Mouse (Mus musculus) forebrain, embryonic 14.5 days (tissue): ENCODE data around the gene Nrp2. TPM values are rescaled to one million over a fixed set of nuclear protein-coding genes. Genes with fewer than 3 reads are reported as not detected.

Experiments used
- ATAC-seq: fragments of 200-750 bp; cut with Nextera tagmentation; 2 replicates; pipeline ENCODE4 v1.8.0; 2017; ENCODE audit warnings: mild to moderate bottlenecking, moderate library complexity
- DNase-seq: peaks from one replicate; pipeline ENCODE4 v3.0.0-alpha.2; 2015; ENCODE audit warnings: low spot score
- H3K27ac ChIP-seq: fragments of 300-500 bp; sonication (generic); 2 replicates; pipeline ENCODE4 v1.5.1; 2014; ENCODE audit warnings: low read depth, mild to moderate bottlenecking, control low read depth, low read length, moderate library complexity
- H3K27me3 ChIP-seq: fragments of 300-500 bp; sonication (generic); replicated peaks from 2 replicates; pipeline ENCODE4 v1.6.1; 2014; ENCODE audit warnings: low read length, control low read depth, mixed read lengths; ENCODE audit not compliant: control insufficient read depth, insufficient read depth
- H3K36me3 ChIP-seq: fragments of 300-500 bp; sonication (generic); 2 replicates; pipeline ENCODE4 v1.6.1; 2014; ENCODE audit warnings: low read length, control low read depth; ENCODE audit not compliant: control insufficient read depth, insufficient read depth
- H3K4me1 ChIP-seq: fragments of 300-500 bp; sonication (generic); 2 replicates; pipeline ENCODE4 v1.6.1; 2014; ENCODE audit warnings: antibody characterized with exemption, low read length, control low read depth; ENCODE audit not compliant: control insufficient read depth, insufficient read depth
- H3K4me2 ChIP-seq: fragments of 300-500 bp; sonication (generic); 2 replicates; pipeline ENCODE4 v1.6.1; 2014; ENCODE audit warnings: mild to moderate bottlenecking, control low read depth, low read length
- H3K4me3 ChIP-seq: fragments of 300-500 bp; sonication (generic); 2 replicates; pipeline ENCODE4 v1.5.1; 2014; ENCODE audit warnings: low read depth, low read length, control low read depth
- H3K9ac ChIP-seq: fragments of 300-500 bp; sonication (generic); 2 replicates; pipeline ENCODE4 v1.6.1; 2014; ENCODE audit warnings: mild to moderate bottlenecking, low read length, control low read depth, moderate library complexity
- H3K9me3 ChIP-seq: fragments of 300-500 bp; sonication (generic); replicated peaks from 2 replicates; pipeline ENCODE4 v1.6.1; 2016; ENCODE audit warnings: low read length, control low read depth, mixed read lengths; ENCODE audit not compliant: control insufficient read depth
- WGBS: fragments of 180-500 bp; shearing (Covaris S2); extraction: QIAGEN DNeasy Blood & Tissue Kit; methylation state at CpG from one replicate; pipeline ENCODE4 v1.1.7; 2014; 5-methylcytosine and 5-hydroxymethylcytosine counted together
- polyA plus RNA-seq: library from polyadenylated mRNA; unstranded; fragments of >200 nt; fragmentation: Nextera tagmentation; extraction: Ambion mirVana; gene quantifications from 2 replicates; pipeline ENCODE4 v1.2.1, GENCODE M21; 2014

The Nrp2 gene
- polyA plus RNA-seq, 1 experiment from 2014 or later: 16.3 TPM

DNA sequence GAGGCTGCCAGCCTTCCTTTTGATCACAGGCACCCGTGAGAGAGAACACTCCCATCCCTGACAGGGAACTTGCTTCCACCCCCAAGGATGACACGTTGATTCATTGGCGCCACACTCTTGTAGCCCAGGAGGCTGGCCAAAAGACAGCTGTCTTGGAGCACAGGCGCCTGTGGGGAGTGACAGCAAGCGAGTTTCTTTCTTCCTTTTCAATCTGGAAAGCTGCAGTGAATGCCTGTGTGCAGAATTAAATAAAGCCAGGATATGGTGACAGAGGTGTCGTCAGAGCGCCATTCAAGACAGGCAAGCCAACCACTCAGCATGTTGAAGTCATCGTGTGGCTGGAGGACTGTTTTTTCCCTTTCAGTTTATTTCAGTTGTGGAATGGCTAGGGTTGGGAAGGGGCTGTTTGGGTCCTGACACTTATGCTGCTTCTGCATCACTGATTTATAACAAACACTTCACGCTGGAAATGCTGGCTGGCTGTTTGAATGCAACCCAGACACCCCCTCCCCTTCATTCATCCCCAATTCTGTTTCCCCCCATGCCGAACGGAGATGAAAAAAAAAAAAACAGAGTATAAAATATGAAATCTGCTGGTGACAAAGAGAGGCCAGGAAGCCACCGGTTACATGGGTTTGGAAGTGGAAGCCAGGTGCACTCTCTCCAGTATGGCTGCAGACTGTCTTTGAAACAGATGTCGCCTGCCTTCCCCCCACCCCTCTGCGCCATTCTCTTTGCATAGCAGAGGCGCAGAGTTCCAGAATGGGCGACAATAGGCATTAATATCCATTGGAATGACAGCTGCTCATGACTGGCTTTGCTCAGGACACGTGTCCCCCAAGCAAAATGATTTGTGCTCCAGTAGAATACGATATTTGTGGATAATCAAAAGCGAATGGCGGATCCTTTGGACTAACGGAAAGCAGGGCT is 20.4 kb upstream of the Nrp2 start:
- Histone ChIP-seq H3K4me1 (peaks cover 17% of the 10 kb centered on the region), H3K27ac (peak overlapping the region; percentile 40), H3K36me3 (no peaks in the 10 kb centered on the region), H3K4me2 (peak overlapping the region; percentile 42), H3K9ac (no peak overlapping the region), H3K27me3 (no peaks in the 10 kb centered on the region), H3K9me3 (no peaks in the 10 kb centered on the region), H3K4me3 (no peak overlapping the region)
- DNase-seq (peak; percentile 75), ATAC-seq (peak; percentile 84)
- 27% methylated on average over 21 of the region's 21 CpGs for WGBS

GRCm38 (mm10) chr1:62683498-62683897 is 19.6 kb upstream of the Nrp2 start:
- no peak overlapping the region for H3K27ac ChIP-seq
- DNase-seq: no peak

DNA sequence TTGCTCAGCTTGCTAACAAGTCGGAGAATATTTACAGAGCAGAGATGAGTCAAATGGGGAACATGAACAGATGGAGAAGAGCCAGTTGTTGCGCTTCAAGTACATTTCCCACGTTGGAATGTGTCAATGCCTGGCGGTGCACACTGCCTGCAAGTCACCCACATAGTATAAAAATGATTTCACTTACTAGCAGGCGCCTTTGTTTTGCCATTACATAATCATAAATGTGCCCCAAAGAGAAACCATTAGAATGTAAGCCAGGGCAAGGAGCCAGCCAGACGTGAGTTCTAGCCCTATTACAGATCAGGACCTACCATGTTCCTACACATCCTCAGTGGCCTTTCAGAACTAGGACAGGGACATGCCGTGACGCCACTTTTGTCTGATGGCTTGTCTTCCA is 15.6 kb upstream of the Nrp2 start:
- H3K4me3 ChIP-seq: no peak overlapping the region
- H3K27ac ChIP-seq: no peak overlapping the region
- ATAC-seq: no peak
- no peak overlapping the region for H3K9ac ChIP-seq
- no peak overlapping the region for H3K4me2 ChIP-seq
- peaks cover 10% of the 10 kb centered on the region for H3K4me1 ChIP-seq
- 85% methylated on average over 8 of the region's 8 CpGs for WGBS
- DNase-seq: no peak
- no peaks in the 10 kb centered on the region for H3K9me3 ChIP-seq
- H3K27me3 ChIP-seq: no peaks in the 10 kb centered on the region
- H3K36me3 ChIP-seq: no peaks in the 10 kb centered on the region

More at GRCm38 (mm10) chr1:62683498-62683897, 19.6 kb upstream of the Nrp2 start:
- WGBS: 64% methylated on average over 2 of the region's 2 CpGs
- Histone ChIP-seq H3K4me2 (no peak overlapping the region), H3K27me3 (no peaks in the 10 kb centered on the region), H3K4me3 (no peak overlapping the region), H3K36me3 (no peaks in the 10 kb centered on the region), H3K9me3 (no peaks in the 10 kb centered on the region), H3K9ac (no peak overlapping the region), H3K4me1 (peaks cover 17% of the 10 kb centered on the region)
- no peak for ATAC-seq

DNA sequence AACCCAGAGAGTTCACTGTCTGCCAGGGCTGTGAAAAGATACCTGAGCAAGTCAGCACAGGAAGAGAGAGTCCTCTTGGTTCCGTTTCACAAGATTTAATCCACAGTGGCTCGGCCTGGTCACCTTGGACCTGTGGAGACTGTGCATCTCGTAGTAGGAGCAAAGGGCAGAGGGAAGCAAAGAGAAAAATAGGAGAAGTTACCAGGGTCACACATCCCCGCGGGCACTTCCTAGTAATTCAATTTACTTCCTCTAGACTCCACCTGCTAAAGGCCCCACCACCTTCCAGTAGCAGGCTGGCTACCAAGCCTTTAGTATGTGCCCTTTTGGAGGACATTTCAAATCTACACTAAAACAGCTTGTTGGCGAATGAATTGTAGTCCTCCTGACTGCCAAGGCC is 11.9 kb upstream of the Nrp2 start:
- Histone ChIP-seq H3K27me3 (no peaks in the 10 kb centered on the region), H3K27ac (no peak overlapping the region), H3K4me1 (no peaks in the 10 kb centered on the region), H3K9me3 (no peaks in the 10 kb centered on the region), H3K9ac (no peak overlapping the region), H3K4me2 (no peak overlapping the region), H3K4me3 (no peak overlapping the region), H3K36me3 (no peaks in the 10 kb centered on the region)
- DNase-seq (no peak), ATAC-seq (no peak)
- WGBS: 95% methylated on average over 6 of the region's 6 CpGs

DNA sequence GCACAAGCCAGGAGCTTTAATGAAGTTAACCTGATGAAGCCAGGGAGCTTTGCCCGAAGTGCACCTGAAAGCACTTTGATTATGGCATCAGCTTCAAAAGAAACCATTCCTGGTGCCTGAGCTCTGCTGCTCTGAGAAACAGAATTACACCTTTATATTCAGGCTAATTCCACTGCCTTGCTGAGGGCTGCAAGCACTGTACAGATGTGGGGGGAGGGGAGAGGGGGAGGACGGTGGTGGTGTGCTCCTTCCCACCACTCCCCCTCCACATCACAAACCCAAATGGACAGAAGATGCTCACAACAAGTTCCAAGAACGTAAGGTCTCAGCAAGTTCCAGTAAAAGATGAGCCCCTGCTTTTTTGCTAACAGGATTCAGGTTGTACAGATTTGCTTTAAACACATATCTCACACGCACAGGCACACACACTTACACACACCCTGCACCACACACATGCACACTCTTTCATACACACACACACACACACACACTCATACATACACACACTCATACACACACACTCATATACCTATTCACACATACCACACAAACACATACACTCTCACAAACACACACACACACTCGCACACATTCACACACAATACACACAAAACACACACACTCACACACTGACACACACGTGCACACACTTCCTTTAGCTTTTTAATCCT is 6.6 kb upstream of the Nrp2 start:
- H3K27me3 ChIP-seq: no peaks in the 10 kb centered on the region; the same call in 1 of the 2 replicates
- H3K9ac ChIP-seq: no peak overlapping the region
- no peaks in the 10 kb centered on the region; the same call in none of the 2 replicates for H3K4me1 ChIP-seq
- no peaks in the 10 kb centered on the region for H3K36me3 ChIP-seq
- WGBS: 56% methylated on average over 6 of the region's 6 CpGs
- H3K4me3 ChIP-seq: no peak overlapping the region
- H3K9me3 ChIP-seq: no peaks in the 10 kb centered on the region
- H3K27ac ChIP-seq: no peak overlapping the region
- no peak for DNase-seq
- H3K4me2 ChIP-seq: no peak overlapping the region
- ATAC-seq: peak; percentile 41

GRCm38 (mm10) chr1:62696983-62697341 is 6.1 kb upstream of the Nrp2 start:
- no peak overlapping the region for H3K4me2 ChIP-seq
- ATAC-seq: peak; percentile 77

GRCm38 (mm10) chr1:62697353-62697752 is 5.7 kb upstream of the Nrp2 start:
- 40% methylated on average over 3 of the region's 3 CpGs for WGBS
- Histone ChIP-seq H3K4me1 (peaks cover under 1% of the 10 kb centered on the region), H3K36me3 (no peaks in the 10 kb centered on the region), H3K4me2 (no peak overlapping the region), H3K27ac (no peak overlapping the region), H3K9me3 (no peaks in the 10 kb centered on the region), H3K4me3 (no peak overlapping the region), H3K9ac (no peak overlapping the region), H3K27me3 (no peaks in the 10 kb centered on the region; the same call in 1 of the 2 replicates)
- DNase-seq (no peak), ATAC-seq (peak; percentile 41; the same call in 1 of the 2 replicates)

More at GRCm38 (mm10) chr1:62696983-62697341, 6.1 kb upstream of the Nrp2 start:
- peak; percentile 91 for DNase-seq
- Histone ChIP-seq H3K4me1 (no peaks in the 10 kb centered on the region; the same call in none of the 2 replicates), H3K9ac (no peak overlapping the region), H3K4me3 (no peak overlapping the region), H3K9me3 (no peaks in the 10 kb centered on the region), H3K36me3 (no peaks in the 10 kb centered on the region), H3K27me3 (no peaks in the 10 kb centered on the region; the same call in 1 of the 2 replicates), H3K27ac (no peak overlapping the region)
- WGBS: 16% methylated on average over 9 of the region's 9 CpGs

- no peak overlapping the region for H3K27ac ChIP-seq
- WGBS: 45% methylated on average over 4 of the region's 4 CpGs
- no peaks in the 10 kb centered on the region for H3K9me3 ChIP-seq
- no peaks in the 10 kb centered on the region for H3K36me3 ChIP-seq
- ATAC-seq: no peak
- no peak overlapping the region for H3K4me2 ChIP-seq
- no peak overlapping the region for H3K9ac ChIP-seq
- H3K27me3 ChIP-seq: peaks cover 2% of the 10 kb centered on the region; the same call in 1 of the 2 replicates
- no peak for DNase-seq
- H3K4me1 ChIP-seq: peaks cover 3% of the 10 kb centered on the region
- no peak overlapping the region for H3K4me3 ChIP-seq
Observed at GRCm38 (mm10) chr1:62699801-62700200, 3.3 kb upstream of the Nrp2 start.
